ENCODE assay signal across 11 mouse cellular contexts in genomic region chr1:182953667-182954066, GRCm38 (mm10). TPM values are rescaled to one million over a fixed set of nuclear protein-coding genes. Genes with fewer than 3 reads are reported as not detected.
A peak's percentile ranks its signal among the peaks of the same experiment; 100 is the strongest.
DNase-seq lines count a peak whose midpoint lies in the region; ATAC-seq lines count a peak whose summit lies in the region.
"Had no signal": no experiment of that assay in that cellular context is flagged by ENCODE, and none has a peak within 500 bp of the region (broad histone marks: within the 10 kb centered on the region; RNA-seq: fewer than 3 reads in every experiment).

No protein-coding gene starts in this region.

- no peak overlapping the region for H3K4me3 ChIP-seq in forebrain, embryonic 12.5 days (replicated peaks)
- H3K4me3 ChIP-seq in forebrain, embryonic 16.5 days (replicated peaks; ENCODE audit: low read length) = no peak overlapping the region
- no peak overlapping the region for H3K4me3 ChIP-seq in midbrain, embryonic 11.5 days (ENCODE audit: low read depth, low read length)
- no peak overlapping the region for H3K4me3 ChIP-seq in midbrain, embryonic 10.5 days
- no peak overlapping the region for H3K4me3 ChIP-seq in heart, embryonic 14.5 days (ENCODE audit: control insufficient read depth in 1 of 2, insufficient read depth in 1 of 2, low read depth in 1 of 2, low read length in 2 of 2)

- H3K4me2 ChIP-seq in forebrain, embryonic 12.5 days = no peak overlapping the region
- H3K4me2 ChIP-seq in forebrain, embryonic 16.5 days (ENCODE audit: low read length) = no peak overlapping the region
- no peak overlapping the region for H3K4me2 ChIP-seq in midbrain, embryonic 11.5 days
- H3K4me2 ChIP-seq in heart, embryonic 14.5 days (ENCODE audit: low read length) = peak overlapping the region; percentile 63

- H3K27me3 ChIP-seq in forebrain, embryonic 12.5 days = peaks cover 43% of the 10 kb centered on the region
- peaks cover 2% of the 10 kb centered on the region; the same call in 1 of the 2 replicates for H3K27me3 ChIP-seq in forebrain, embryonic 16.5 days (replicated peaks; ENCODE audit: control insufficient read depth, insufficient read depth, low read length)
- H3K27me3 ChIP-seq in midbrain, embryonic 11.5 days (ENCODE audit: control insufficient read depth, insufficient read depth, low read length) = peaks cover 2% of the 10 kb centered on the region; the same call in 1 of the 2 replicates
- peaks cover 53% of the 10 kb centered on the region for H3K27me3 ChIP-seq in midbrain, embryonic 10.5 days (ENCODE audit: low read depth, poor library complexity, severe bottlenecking)
- no peaks in the 10 kb centered on the region for H3K27me3 ChIP-seq in heart, embryonic 14.5 days (ENCODE audit: control insufficient read depth, insufficient read depth, low read length)

- H3K27ac ChIP-seq in forebrain, embryonic 12.5 days = peak overlapping the region; percentile 61
- H3K27ac ChIP-seq in forebrain, embryonic 16.5 days (ENCODE audit: low read length) = no peak overlapping the region
- H3K27ac ChIP-seq in midbrain, embryonic 11.5 days (ENCODE audit: low read depth, low read length) = 0 out of 2 replicates have a peak overlapping the region, but pooled peaks have one; percentile 6
- H3K27ac ChIP-seq in midbrain, embryonic 10.5 days (replicated peaks) = no peak overlapping the region
- peak overlapping the region; percentile 80 to 89 for H3K27ac ChIP-seq in heart, embryonic 14.5 days (replicated peaks in 1 of 2; ENCODE audit: control insufficient read depth in 1 of 2, insufficient read depth in 1 of 2, low read depth in 2 of 2, low read length in 2 of 2)
- H3K27ac ChIP-seq: kidney, postnatal 0 days had no signal

- DNase-seq in midbrain, embryonic 11.5 days (ENCODE audit: low spot score, missing footprints) = no peak
- no peak for DNase-seq in midbrain, embryonic 10.5 days (ENCODE audit: low spot score)
- no peak for DNase-seq in cerebellum, adult 9-11 months
- no peak for DNase-seq in Muller cell, postnatal 12 days (ENCODE audit: inconsistent ontology term)
- DNase-seq: gastrocnemius, postnatal 25 days had no signal

- 73% methylated on average over 4 of the region's 4 CpGs for WGBS in forebrain, embryonic 12.5 days
- 80% methylated on average over 4 of the region's 4 CpGs for WGBS in forebrain, embryonic 16.5 days
- WGBS in midbrain, embryonic 11.5 days = 86% methylated on average over 4 of the region's 4 CpGs
- 81% methylated on average over 4 of the region's 4 CpGs for WGBS in midbrain, embryonic 10.5 days
- WGBS in heart, embryonic 14.5 days = 23% methylated on average over 4 of the region's 4 CpGs

- H3K4me1 ChIP-seq in forebrain, embryonic 12.5 days = peaks cover 28% of the 10 kb centered on the region
- peaks cover 13% of the 10 kb centered on the region for H3K4me1 ChIP-seq in forebrain, embryonic 16.5 days (replicated peaks; ENCODE audit: control insufficient read depth, insufficient read depth, low read length)
- H3K4me1 ChIP-seq in midbrain, embryonic 11.5 days (ENCODE audit: control insufficient read depth, insufficient read depth, low read length) = peaks cover 9% of the 10 kb centered on the region
- H3K4me1 ChIP-seq in midbrain, embryonic 10.5 days = peaks cover 33% of the 10 kb centered on the region
- H3K4me1 ChIP-seq in heart, embryonic 14.5 days (ENCODE audit: control insufficient read depth in 2 of 2, insufficient read depth in 2 of 2, low read length in 2 of 2) = peaks cover 44 to 54% of the 10 kb centered on the region in 2 experiments

- no peak for ATAC-seq in forebrain, embryonic 12.5 days (ENCODE audit: low FRiP score)
- ATAC-seq in forebrain, embryonic 16.5 days = no peak
- no peak for ATAC-seq in midbrain, embryonic 11.5 days (ENCODE audit: low FRiP score)
- no peak for ATAC-seq in heart, embryonic 14.5 days (ENCODE audit: insufficient number of reproducible peaks, insufficient read depth, low FRiP score, low read depth)
- ATAC-seq in neutrophil, adult 5-6 weeks (ENCODE audit: extremely low read depth, insufficient number of reproducible peaks, low FRiP score, poor library complexity, severe bottlenecking) = peak; percentile 28; the same call in 1 of the 2 replicates

- H3K9ac ChIP-seq in forebrain, embryonic 12.5 days = no peak overlapping the region
- H3K9ac ChIP-seq in forebrain, embryonic 16.5 days (replicated peaks; ENCODE audit: low read depth, low read length) = no peak overlapping the region
- no peak overlapping the region for H3K9ac ChIP-seq in midbrain, embryonic 11.5 days (ENCODE audit: low read length)
- peak overlapping the region; percentile 57 for H3K9ac ChIP-seq in heart, embryonic 14.5 days (ENCODE audit: low read length)

- H3K36me3 ChIP-seq in forebrain, embryonic 12.5 days (replicated peaks) = no peaks in the 10 kb centered on the region
- H3K36me3 ChIP-seq in forebrain, embryonic 16.5 days (ENCODE audit: control insufficient read depth, insufficient read depth) = no peaks in the 10 kb centered on the region
- H3K36me3 ChIP-seq in midbrain, embryonic 11.5 days (ENCODE audit: control insufficient read depth, insufficient read depth, low read length) = no peaks in the 10 kb centered on the region
- H3K36me3 ChIP-seq in midbrain, embryonic 10.5 days = no peaks in the 10 kb centered on the region
- H3K36me3 ChIP-seq in heart, embryonic 14.5 days (ENCODE audit: control insufficient read depth, insufficient read depth, low read length) = no peaks in the 10 kb centered on the region

- no peaks in the 10 kb centered on the region for H3K9me3 ChIP-seq in forebrain, embryonic 12.5 days
- H3K9me3 ChIP-seq in forebrain, embryonic 16.5 days (ENCODE audit: control insufficient read depth, low read length) = no peaks in the 10 kb centered on the region
- H3K9me3 ChIP-seq in midbrain, embryonic 11.5 days (ENCODE audit: control insufficient read depth, low read length) = no peaks in the 10 kb centered on the region
- no peaks in the 10 kb centered on the region for H3K9me3 ChIP-seq in midbrain, embryonic 10.5 days (replicated peaks)
- H3K9me3 ChIP-seq in heart, embryonic 14.5 days (ENCODE audit: control insufficient read depth, low read length) = no peaks in the 10 kb centered on the region
- H3K9me3 ChIP-seq: megakaryocyte, embryonic 14.5 days had no signal

RNA-seq across cellular contexts. Expression of gene Tlr5, which starts 0.9 kb away (rescaled TPM):
- polyA plus RNA-seq in forebrain, embryonic 12.5 days (2016; fragmentation: Nextera tagmentation; extraction: Ambion mirVana) = 0.17 and 0.31 TPM in 2 replicates
- polyA plus RNA-seq in forebrain, embryonic 16.5 days (2015; fragmentation: Nextera tagmentation; extraction: Ambion mirVana) = 0.09 TPM in 1 of 2 replicates, not detected in the other
- polyA plus RNA-seq in midbrain, embryonic 11.5 days (2014; fragmentation: Nextera tagmentation; extraction: Ambion mirVana) = 0.57 and 0.79 TPM in 2 replicates
- polyA plus RNA-seq in midbrain, embryonic 10.5 days (2016; fragmentation: Nextera tagmentation; extraction: Ambion mirVana) = 0.35 and 0.52 TPM in 2 replicates
- 3.1 and 4.2 TPM in 2 replicates for polyA plus RNA-seq in heart, embryonic 14.5 days (2014; fragmentation: Nextera tagmentation; extraction: Ambion mirVana)
- 7.4 and 12.0 TPM in 2 replicates for total RNA-seq in neutrophil, adult 5-6 weeks (2017)

Comparison
In these comparisons a context has a peak if more than half of its experiments do, and no peak if none do; other contexts are left out.
1. H3K27ac ChIP-seq: peak in forebrain, embryonic 12.5 days (single experiment), midbrain, embryonic 11.5 days (single experiment) and heart, embryonic 14.5 days (2 of 2); none in forebrain, embryonic 16.5 days (single experiment) and midbrain, embryonic 10.5 days (single experiment).